ENCODE assay signal across 8 mouse cellular contexts in genomic region chr9:77756076-77756475, GRCm38 (mm10). TPM values are rescaled to one million over a fixed set of nuclear protein-coding genes. Genes with fewer than 3 reads are reported as not detected.
DNase-seq lines count a peak whose midpoint lies in the region; ATAC-seq and TF ChIP-seq lines count a peak whose summit lies in the region.

No protein-coding gene starts in this region.

- 29% methylated on average over 9 of the region's 9 CpGs for WGBS in heart, embryonic 10.5 days
- 29% methylated on average over 9 of the region's 9 CpGs for WGBS in intestine, postnatal 0 days

- TF ChIP-seq CTCF in intestine, postnatal 0 days (IDR thresholded peaks at IDR 0.05; ENCODE audit: low read depth), result peak; percentile 71

- H3K36me3 ChIP-seq in heart, embryonic 10.5 days, result no peaks in the 10 kb centered on the region
- H3K36me3 ChIP-seq in ES-E14 (ENCODE audit: control insufficient read depth, insufficient read depth, low read length, poor library complexity, severe bottlenecking) (peaks cover 2% of the 10 kb centered on the region; the same call in 1 of the 2 replicates), myocyte (ENCODE audit: control insufficient read depth, insufficient read depth) (no peaks in the 10 kb centered on the region)
- no peaks in the 10 kb centered on the region for H3K36me3 ChIP-seq in intestine, postnatal 0 days (ENCODE audit: control insufficient read depth, insufficient read depth)

- H3K27ac ChIP-seq in heart, embryonic 10.5 days, result no peak overlapping the region
- H3K27ac ChIP-seq in ES-E14 (ENCODE audit: insufficient read depth, low read depth, low read length, poor library complexity, severe bottlenecking), result no peak overlapping the region
- H3K27ac ChIP-seq in intestine, postnatal 0 days (ENCODE audit: low read depth, low read length), result no peak overlapping the region

- no peaks in the 10 kb centered on the region for H3K9me3 ChIP-seq in heart, embryonic 10.5 days
- no peaks in the 10 kb centered on the region for H3K9me3 ChIP-seq in ES-E14 (ENCODE audit: control insufficient read depth, insufficient read depth, low read depth, low read length)
- H3K9me3 ChIP-seq in intestine, postnatal 0 days (ENCODE audit: control insufficient read depth), result no peaks in the 10 kb centered on the region

- peak overlapping the region; percentile 98 for H3K4me2 ChIP-seq in intestine, postnatal 0 days (replicated peaks; ENCODE audit: low read depth)
- peak overlapping the region; percentile 91 for H3K4me2 ChIP-seq in myocyte (ENCODE audit: low read depth)

- peaks cover 60% of the 10 kb centered on the region for H3K79me2 ChIP-seq in myocyte (ENCODE audit: control insufficient read depth, insufficient read depth)

- intact Hi-C loops in heart, postnatal 36 days (cut with DNase I), result no loop called here

- peak; percentile 74 for DNase-seq in heart, embryonic 10.5 days (ENCODE audit: low spot score)
- DNase-seq in heart, postnatal 36 days, result no peak
- peak; percentile 43 for DNase-seq in ES-E14 (ENCODE audit: low read depth, low spot score)
- DNase-seq in right cerebral cortex, postnatal 14 days, result no peak
- no peak for DNase-seq in urinary bladder, postnatal 4 days (ENCODE audit: low spot score in 2 of 2)

- H3K9ac ChIP-seq in ES-E14 (ENCODE audit: insufficient read depth, low read depth, low read length, poor library complexity, severe bottlenecking), result no peak overlapping the region
- H3K9ac ChIP-seq in intestine, postnatal 0 days (ENCODE audit: low read depth, low read length), result no peak overlapping the region

- no peak for TF ChIP-seq POLR2A in myocyte (IDR thresholded peaks at IDR 0.05; ENCODE audit: insufficient read length, low read depth)

- ATAC-seq in erythroblast, adult 5-6 weeks (replicated peaks; ENCODE audit: low FRiP score, poor library complexity, severe bottlenecking), result peak; percentile 69
- no peak for ATAC-seq in intestine, postnatal 0 days

- H3K4me3 ChIP-seq in heart, embryonic 10.5 days, result peak overlapping the region; percentile 80
- peak overlapping the region in 1 of 2 experiments; percentile 88; a peak in 2 of 4 replicates for H3K4me3 ChIP-seq in ES-E14 (ENCODE audit: insufficient read depth in 1 of 2, low read depth in 1 of 2, low read length in 2 of 2, poor library complexity in 1 of 2, severe bottlenecking in 1 of 2)
- peak overlapping the region; percentile 80 for H3K4me3 ChIP-seq in intestine, postnatal 0 days (ENCODE audit: low read depth, low read length)
- H3K4me3 ChIP-seq in myocyte, result peak overlapping the region; percentile 71

- H3K4me1 ChIP-seq in heart, embryonic 10.5 days, result peaks cover 4% of the 10 kb centered on the region; the same call in 1 of the 2 replicates
- H3K4me1 ChIP-seq in ES-E14 (ENCODE audit: control insufficient read depth in 2 of 2, insufficient read depth in 2 of 2, low read length in 2 of 2, poor library complexity in 1 of 2), result peaks cover 0 to 5% of the 10 kb centered on the region in 2 experiments; a peak in 2 of 4 replicates
- no peaks in the 10 kb centered on the region for H3K4me1 ChIP-seq in intestine, postnatal 0 days (replicated peaks; ENCODE audit: control insufficient read depth, insufficient read depth, low read length)

- no peak overlapping the region for H3ac ChIP-seq in myocyte (ENCODE audit: control insufficient read depth, insufficient read length)

- in situ Hi-C loops in ES-E14 (cut with MboI; ENCODE audit: low sequenced_read_pairs in 2 of 2, unreplicated experiment in 2 of 2), result no loop called here

- H3K27me3 ChIP-seq in heart, embryonic 10.5 days (ENCODE audit: insufficient read depth, poor library complexity, severe bottlenecking), result no peaks in the 10 kb centered on the region
- H3K27me3 ChIP-seq in intestine, postnatal 0 days (replicated peaks; ENCODE audit: control insufficient read depth, insufficient read depth, low read length), result no peaks in the 10 kb centered on the region
- no peaks in the 10 kb centered on the region for H3K27me3 ChIP-seq in myocyte (ENCODE audit: control insufficient read depth, insufficient read depth, insufficient read length)

TF ChIP-seq in ES-E14, 5 proteins besides CTCF, POLR2A, EP300 and RAD21:
- peak; percentile 97 for TF ChIP-seq ZNF384 (IDR thresholded peaks at IDR 0.05; ENCODE audit: low read depth, low read length)
- no peak for TF ChIP-seq MAFK (IDR thresholded peaks at IDR 0.05; ENCODE audit: insufficient read depth, low read depth, low read length)

TF ChIP-seq in myocyte, 11 proteins besides CTCF, POLR2A, EP300 and RAD21:
- TF ChIP-seq E2F4 (IDR thresholded peaks at IDR 0.05; ENCODE audit: insufficient read depth) (no peak), TCF12 (IDR thresholded peaks at IDR 0.05; ENCODE audit: insufficient read depth, poor library complexity, severe bottlenecking) (no peak), CEBPB (IDR thresholded peaks at IDR 0.05; ENCODE audit: insufficient read depth, poor library complexity, severe bottlenecking) (no peak), USF1 (IDR thresholded peaks at IDR 0.05; ENCODE audit: low read depth) (no peak), POLR2AphosphoS2 (IDR thresholded peaks at IDR 0.05; ENCODE audit: insufficient read length, low read depth) (no peak), REST (IDR thresholded peaks at IDR 0.05; ENCODE audit: insufficient read depth, insufficient read length) (no peak), TCF3 (IDR thresholded peaks at IDR 0.05; ENCODE audit: insufficient read length, low read depth) (no peak), MAX (IDR thresholded peaks at IDR 0.05; ENCODE audit: low read depth) (no peak), MYOD1 (IDR thresholded peaks at IDR 0.05; ENCODE audit: control insufficient read depth in 1 of 3, insufficient read length in 2 of 3, low read depth in 2 of 3) (no peak), SRF (IDR thresholded peaks at IDR 0.05; ENCODE audit: control insufficient read depth, insufficient read length, low read depth) (no peak), MYOG (IDR thresholded peaks at IDR 0.05; ENCODE audit: control insufficient read depth in 1 of 3, insufficient read depth in 1 of 3, insufficient read length in 2 of 3, low read depth in 2 of 3) (no peak)

RNA-seq across cellular contexts. Expression of gene Gclc, which starts 1.7 kb away (rescaled TPM):
- 12.2 and 15.4 TPM in 2 replicates for polyA plus RNA-seq in heart, embryonic 10.5 days (2016; fragmentation: Nextera tagmentation; extraction: Ambion mirVana)
- total RNA-seq in heart, postnatal 36 days (2021), result 10 to 100 TPM in 1 of 2 experiments, 1 to 10 TPM in 1; 9.4 to 13.8 TPM
- 25.2 and 30.1 TPM in 2 replicates for total RNA-seq in ES-E14 (2012; rRNA removed)
- total RNA-seq in erythroblast, adult 5-6 weeks (2015; ENCODE audit: low replicate concordance), result 86.1 and 90.7 TPM in 2 replicates
- 92.9 and 131 TPM in 2 replicates for total RNA-seq in erythroblast, adult 5-6 weeks (2017; ENCODE audit: low replicate concordance)
- 12.9 and 19.6 TPM in 2 replicates for polyA plus RNA-seq in intestine, postnatal 0 days (2015; fragmentation: Nextera tagmentation; extraction: Ambion mirVana)
- polyA plus RNA-seq in myocyte (2012; fragmentation: generic; extraction: Trizol), result 9.0 TPM

Comparison
In these comparisons a context has a peak if more than half of its experiments do, and no peak if none do; other contexts are left out.
1. DNase-seq: peak in heart, embryonic 10.5 days (single experiment) and ES-E14 (single experiment); none in heart, postnatal 36 days (0 of 2), right cerebral cortex, postnatal 14 days (single experiment) and urinary bladder, postnatal 4 days (0 of 2).